Mouse (Mus musculus): Measurements from ENCODE around the gene Cdkl5. TPM values are rescaled to one million over a fixed set of nuclear protein-coding genes. Genes with fewer than 3 reads are reported as not detected.
"Not testable (repeated sequence)": the region's sequence is repeated elsewhere in the genome, so short reads cannot be mapped to it uniquely, and the experiment has no call there.

Gene Cdkl5
- polyA plus RNA-seq, 1 experiment from 2014 or later, result 4.8 TPM

- no peaks in the 10 kb centered on the region for H3K36me3 ChIP-seq (ENCODE audit: control insufficient read depth, insufficient read depth, low read length)
- 36% methylated on average over 1 of the region's 1 CpGs for WGBS
Measured at GRCm38 (mm10) chrX:160773033-160773432, 221.5 kb downstream of the Cdkl5 start.

DNA sequence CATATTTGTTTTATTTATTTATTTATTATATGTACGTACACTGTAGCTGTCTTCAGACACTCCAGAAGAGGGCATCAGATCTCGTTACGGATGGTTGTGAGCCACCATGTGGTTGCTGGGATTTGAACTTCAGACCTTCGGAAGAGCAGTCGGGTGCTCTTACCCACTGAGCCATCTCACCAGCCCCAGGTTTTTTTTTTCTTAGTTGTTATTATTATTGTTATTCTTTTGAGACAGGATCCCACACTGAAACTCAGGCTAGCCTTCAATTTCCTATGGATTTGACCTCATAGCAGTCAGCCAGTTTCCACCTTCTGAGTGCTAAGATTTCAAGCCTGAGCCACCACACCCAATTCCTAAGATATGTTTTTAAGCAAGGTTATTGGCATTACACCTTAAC is 224.9 kb downstream of the Cdkl5 start:
- not testable (repeated sequence) for H3K4me3 ChIP-seq (ENCODE audit: low read depth, low read length); H3K9ac ChIP-seq (ENCODE audit: low read length); H3K4me1 ChIP-seq (ENCODE audit: control insufficient read depth, insufficient read depth, low read length); H3K27ac ChIP-seq (ENCODE audit: low read depth, low read length); H3K36me3 ChIP-seq (ENCODE audit: control insufficient read depth, insufficient read depth, low read length); H3K9me3 ChIP-seq (ENCODE audit: control insufficient read depth, low read length); H3K27me3 ChIP-seq (ENCODE audit: control insufficient read depth, insufficient read depth, low read length); ATAC-seq (ENCODE audit: low FRiP score); DNase-seq (ENCODE audit: low spot score, missing footprints); H3K4me2 ChIP-seq
- 90% methylated on average over 5 of the region's 5 CpGs for WGBS

More at GRCm38 (mm10) chrX:160773033-160773432, 221.5 kb downstream of the Cdkl5 start:
- H3K9me3 ChIP-seq (ENCODE audit: control insufficient read depth, low read length), result no peaks in the 10 kb centered on the region
- H3K9ac ChIP-seq (ENCODE audit: low read length), result no peak overlapping the region
- H3K4me1 ChIP-seq (ENCODE audit: control insufficient read depth, insufficient read depth, low read length), result no peaks in the 10 kb centered on the region
- no peak overlapping the region for H3K27ac ChIP-seq (ENCODE audit: low read depth, low read length)
- DNase-seq (ENCODE audit: low spot score, missing footprints) (no peak), ATAC-seq (ENCODE audit: low FRiP score) (no peak)
- H3K27me3 ChIP-seq (ENCODE audit: control insufficient read depth, insufficient read depth, low read length), result peaks cover 15% of the 10 kb centered on the region
- H3K4me2 ChIP-seq, result no peak overlapping the region
- no peak overlapping the region for H3K4me3 ChIP-seq (ENCODE audit: low read depth, low read length)

- WGBS, result 78% methylated on average over 2 of the region's 2 CpGs
- H3K4me3 ChIP-seq (ENCODE audit: low read depth, low read length), result no peak within 1 kb of the TSS
Measured at GRCm38 (mm10) chrX:160767713-160768112, 226.8 kb downstream of the Cdkl5 start, which contains the start of gene Rs1. Gene Rs1 (plus strand): TSS chrX:160768013.

DNA sequence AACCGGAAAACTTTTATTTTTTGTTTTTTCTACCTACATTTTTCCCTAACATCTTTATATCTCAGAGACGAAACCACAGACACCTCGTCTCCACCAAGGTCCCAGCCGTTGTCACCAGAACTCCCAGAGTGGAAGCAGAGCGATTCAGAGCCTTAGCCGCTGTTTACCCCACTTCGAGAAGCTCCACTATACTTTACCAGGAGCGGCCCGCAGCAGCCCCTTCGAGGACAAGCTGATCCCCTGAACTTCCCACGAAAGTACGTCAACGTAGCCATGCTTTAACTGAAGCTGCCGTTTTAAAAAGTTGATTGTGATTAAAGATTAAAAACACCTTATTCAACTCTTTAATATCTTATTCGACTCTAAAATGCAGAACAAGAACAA is 228.3 kb downstream of the Cdkl5 start:
- Histone ChIP-seq H3K36me3 (ENCODE audit: control insufficient read depth, insufficient read depth, low read length) (no peaks in the 10 kb centered on the region), H3K27ac (ENCODE audit: low read depth, low read length) (no peak overlapping the region), H3K4me3 (ENCODE audit: low read depth, low read length) (peak overlapping the region; percentile 35), H3K9me3 (ENCODE audit: control insufficient read depth, low read length) (no peaks in the 10 kb centered on the region), H3K4me1 (ENCODE audit: control insufficient read depth, insufficient read depth, low read length) (no peaks in the 10 kb centered on the region), H3K4me2 (peak overlapping the region; percentile 34), H3K9ac (ENCODE audit: low read length) (peak overlapping the region; percentile 49; the same call in 1 of the 2 replicates), H3K27me3 (ENCODE audit: control insufficient read depth, insufficient read depth, low read length) (peaks cover 4% of the 10 kb centered on the region)
- ATAC-seq (ENCODE audit: low FRiP score), result peak; percentile 86
- WGBS, result 28% methylated on average over 15 of the region's 15 CpGs
- DNase-seq (ENCODE audit: low spot score, missing footprints), result no peak

More at GRCm38 (mm10) chrX:160767713-160768112, 226.8 kb downstream of the Cdkl5 start, which contains the start of gene Rs1:
- Histone ChIP-seq H3K27ac (ENCODE audit: low read depth, low read length) (no peak within 1 kb of the TSS), H3K9ac (ENCODE audit: low read length) (no peak within 1 kb of the TSS), H3K27me3 (ENCODE audit: control insufficient read depth, insufficient read depth, low read length) (peaks cover 7% of the 10 kb centered on the region), H3K36me3 (ENCODE audit: control insufficient read depth, insufficient read depth, low read length) (no peaks in the 10 kb centered on the region), H3K9me3 (ENCODE audit: control insufficient read depth, low read length) (no peaks in the 10 kb centered on the region), H3K4me2 (peak within 1 kb of the TSS; percentile 34; the same call in 1 of the 2 replicates), H3K4me1 (ENCODE audit: control insufficient read depth, insufficient read depth, low read length) (no peaks in the 10 kb centered on the region)
- no peak for ATAC-seq (ENCODE audit: low FRiP score)
- DNase-seq (ENCODE audit: low spot score, missing footprints), result no peak

DNA sequence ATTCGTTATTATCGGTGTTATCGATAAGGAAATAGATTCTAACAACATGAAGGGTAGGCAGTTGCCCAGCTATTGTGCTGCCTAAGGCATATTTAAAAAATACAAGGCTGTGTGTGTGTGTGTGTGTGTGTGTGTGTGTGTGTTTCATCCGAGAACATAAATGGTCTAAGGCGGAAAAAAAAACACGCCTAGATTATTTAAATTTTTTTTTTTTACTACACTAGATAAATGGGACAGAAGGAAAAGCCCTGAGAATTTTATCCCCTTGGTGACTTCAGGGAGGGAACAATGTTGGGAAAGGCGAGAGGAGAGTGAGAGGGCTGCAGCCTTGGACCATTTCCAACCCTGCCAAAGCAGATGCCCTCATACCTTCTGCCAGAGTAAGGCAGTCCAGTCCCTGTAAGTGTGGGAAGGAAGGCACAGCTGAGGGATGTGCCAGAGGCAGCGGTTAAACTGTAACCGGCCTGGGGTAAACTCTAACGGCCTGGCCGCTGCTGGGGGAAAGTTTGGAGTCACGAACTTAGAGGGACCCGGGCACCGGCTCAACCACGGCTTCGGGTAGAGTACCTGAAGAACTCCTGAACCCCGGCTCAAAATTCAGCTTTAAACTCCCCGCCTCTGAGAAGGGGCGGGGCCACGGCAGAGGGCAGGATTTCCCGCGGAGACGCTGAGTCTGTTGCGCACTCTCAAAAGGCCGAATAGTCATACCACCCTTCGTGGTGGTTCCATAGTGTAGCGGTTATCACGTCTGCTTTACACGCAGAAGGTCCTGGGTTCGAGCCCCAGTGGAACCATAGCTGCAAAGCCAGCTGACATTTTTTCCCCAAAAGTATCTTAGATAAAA is 228.9 kb downstream of the Cdkl5 start:
- Histone ChIP-seq H3K9ac (ENCODE audit: low read length) (peak overlapping the region; percentile 49; the same call in 1 of the 2 replicates), H3K36me3 (ENCODE audit: control insufficient read depth, insufficient read depth, low read length) (no peaks in the 10 kb centered on the region), H3K4me2 (peak overlapping the region; percentile 34; the same call in 1 of the 2 replicates), H3K4me1 (ENCODE audit: control insufficient read depth, insufficient read depth, low read length) (no peaks in the 10 kb centered on the region), H3K27ac (ENCODE audit: low read depth, low read length) (no peak overlapping the region), H3K4me3 (ENCODE audit: low read depth, low read length) (peak overlapping the region; percentile 38), H3K9me3 (ENCODE audit: control insufficient read depth, low read length) (no peaks in the 10 kb centered on the region), H3K27me3 (ENCODE audit: control insufficient read depth, insufficient read depth, low read length) (peaks cover 4% of the 10 kb centered on the region)
- ATAC-seq (ENCODE audit: low FRiP score) (peak; percentile 97), DNase-seq (ENCODE audit: low spot score, missing footprints) (peak; percentile 99)
- 27% methylated on average over 30 of the region's 30 CpGs for WGBS

DNA sequence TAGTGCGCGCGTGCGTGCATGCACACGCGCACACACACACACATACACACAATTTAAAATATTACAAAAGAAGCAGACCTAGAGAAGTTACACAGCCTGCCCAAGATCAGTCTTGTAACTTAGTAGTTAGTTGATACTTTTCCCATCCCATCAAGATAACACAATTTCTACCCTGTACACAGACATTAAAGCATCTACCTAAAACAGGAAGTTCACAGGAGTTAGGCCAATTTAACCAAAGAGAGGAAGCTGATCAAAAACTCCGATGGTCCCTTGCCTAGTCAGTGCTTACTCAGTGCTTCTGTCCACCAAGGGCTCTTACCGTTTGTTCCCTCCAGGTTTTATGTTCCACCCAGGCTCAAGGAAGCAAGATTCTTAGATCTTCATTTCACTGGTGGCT is 243.7 kb downstream of the Cdkl5 start:
- Histone ChIP-seq H3K4me2 (no peak overlapping the region), H3K9me3 (ENCODE audit: control insufficient read depth, low read length) (no peaks in the 10 kb centered on the region), H3K27ac (ENCODE audit: low read depth, low read length) (no peak overlapping the region), H3K27me3 (ENCODE audit: control insufficient read depth, insufficient read depth, low read length) (peaks cover 8% of the 10 kb centered on the region), H3K36me3 (ENCODE audit: control insufficient read depth, insufficient read depth, low read length) (no peaks in the 10 kb centered on the region), H3K9ac (ENCODE audit: low read length) (no peak overlapping the region), H3K4me3 (ENCODE audit: low read depth, low read length) (no peak overlapping the region), H3K4me1 (ENCODE audit: control insufficient read depth, insufficient read depth, low read length) (no peaks in the 10 kb centered on the region)
- ATAC-seq (ENCODE audit: low FRiP score) (no peak), DNase-seq (ENCODE audit: low spot score, missing footprints) (no peak)
- 95% methylated on average over 8 of the region's 8 CpGs for WGBS

GRCm38 (mm10) chrX:160748653-160749052 is 245.9 kb downstream of the Cdkl5 start:
- no peak overlapping the region for H3K9ac ChIP-seq (ENCODE audit: low read length)
- no peaks in the 10 kb centered on the region for H3K36me3 ChIP-seq (ENCODE audit: control insufficient read depth, insufficient read depth, low read length)
- no peaks in the 10 kb centered on the region; the same call in 1 of the 2 replicates for H3K27me3 ChIP-seq (ENCODE audit: control insufficient read depth, insufficient read depth, low read length)
- DNase-seq (ENCODE audit: low spot score, missing footprints), result no peak
- ATAC-seq (ENCODE audit: low FRiP score), result no peak
- WGBS, result 75% methylated on average over 1 of the region's 1 CpGs
- H3K4me3 ChIP-seq (ENCODE audit: low read depth, low read length), result no peak overlapping the region
- H3K4me2 ChIP-seq, result no peak overlapping the region
- H3K27ac ChIP-seq (ENCODE audit: low read depth, low read length), result no peak overlapping the region
- H3K4me1 ChIP-seq (ENCODE audit: control insufficient read depth, insufficient read depth, low read length), result no peaks in the 10 kb centered on the region
- H3K9me3 ChIP-seq (ENCODE audit: control insufficient read depth, low read length), result no peaks in the 10 kb centered on the region

DNA sequence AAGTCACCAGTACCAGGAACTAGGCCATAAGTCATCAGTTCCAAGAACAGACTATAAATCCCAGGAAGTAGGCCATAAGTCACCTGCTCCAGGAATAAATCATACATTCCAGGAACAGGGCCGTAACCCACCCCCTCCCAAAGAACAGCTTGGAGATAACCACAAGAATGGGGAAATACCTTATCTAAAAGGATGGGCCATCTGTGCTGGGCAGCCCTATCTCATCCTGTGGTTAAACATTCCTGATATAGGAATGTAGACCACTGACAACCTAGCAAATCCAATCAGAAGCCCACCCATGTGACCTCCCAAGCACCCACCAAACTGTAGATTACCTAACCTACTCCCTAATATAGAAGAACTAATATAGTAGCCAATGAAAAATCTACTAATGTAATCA is 249.1 kb downstream of the Cdkl5 start:
- no peak for ATAC-seq (ENCODE audit: low FRiP score)
- Histone ChIP-seq H3K4me2 (no peak overlapping the region), H3K9ac (ENCODE audit: low read length) (no peak overlapping the region), H3K4me3 (ENCODE audit: low read depth, low read length) (no peak overlapping the region), H3K36me3 (ENCODE audit: control insufficient read depth, insufficient read depth, low read length) (no peaks in the 10 kb centered on the region), H3K27ac (ENCODE audit: low read depth, low read length) (no peak overlapping the region), H3K27me3 (ENCODE audit: control insufficient read depth, insufficient read depth, low read length) (no peaks in the 10 kb centered on the region; the same call in 1 of the 2 replicates), H3K9me3 (ENCODE audit: control insufficient read depth, low read length) (no peaks in the 10 kb centered on the region), H3K4me1 (ENCODE audit: control insufficient read depth, insufficient read depth, low read length) (no peaks in the 10 kb centered on the region)
- WGBS, result 86% methylated on average over 1 of the region's 1 CpGs
- DNase-seq (ENCODE audit: low spot score, missing footprints), result no peak

DNA sequence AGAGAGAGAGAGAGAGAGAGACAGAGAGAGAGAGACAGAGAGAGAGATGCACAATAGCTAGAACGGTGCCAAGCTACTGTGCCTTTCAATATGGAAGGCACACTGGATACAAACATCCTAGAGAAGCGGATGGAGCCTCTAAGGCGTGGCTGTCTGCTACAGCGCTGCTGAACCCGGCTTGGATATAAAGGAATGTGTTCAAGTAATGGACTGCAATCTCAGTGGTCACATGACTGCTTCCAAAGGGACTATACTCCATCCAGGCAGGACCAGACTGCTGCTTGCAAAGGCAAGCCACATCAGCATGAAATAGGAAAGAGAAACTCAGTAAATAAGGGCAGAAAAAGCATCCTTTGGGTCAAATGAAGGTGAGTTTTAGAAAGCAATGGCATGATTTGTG is 258.9 kb downstream of the Cdkl5 start, which contains the start of gene Ppef1:
Gene Ppef1, minus strand, starts transcription at position 116 of the 400 bp plus-strand sequence.
- DNase-seq (ENCODE audit: low spot score, missing footprints) (no peak), ATAC-seq (ENCODE audit: low FRiP score) (no peak)
- Histone ChIP-seq H3K27me3 (ENCODE audit: control insufficient read depth, insufficient read depth, low read length) (peaks cover 14% of the 10 kb centered on the region), H3K9me3 (ENCODE audit: control insufficient read depth, low read length) (no peaks in the 10 kb centered on the region), H3K27ac (ENCODE audit: low read depth, low read length) (no peak within 1 kb of the TSS), H3K36me3 (ENCODE audit: control insufficient read depth, insufficient read depth, low read length) (no peaks in the 10 kb centered on the region), H3K4me1 (ENCODE audit: control insufficient read depth, insufficient read depth, low read length) (no peaks in the 10 kb centered on the region), H3K4me2 (no peak within 1 kb of the TSS), H3K9ac (ENCODE audit: low read length) (no peak within 1 kb of the TSS), H3K4me3 (ENCODE audit: low read depth, low read length) (no peak within 1 kb of the TSS)
- WGBS, result 80% methylated on average over 5 of the region's 5 CpGs
